ENCODE assay signal across 27 mouse cellular contexts in genomic region chr3:123320341-123320740, GRCm38 (mm10). TPM values are rescaled to one million over a fixed set of nuclear protein-coding genes. Genes with fewer than 3 reads are reported as not detected.
DNase-seq lines count a peak whose midpoint lies in the region; ATAC-seq lines count a peak whose summit lies in the region.
"Had no signal": no experiment of that assay in that cellular context is flagged by ENCODE, and none has a peak within 500 bp of the region (broad histone marks: within the 10 kb centered on the region; RNA-seq: fewer than 3 reads in every experiment).

No protein-coding gene starts in this region.

- ATAC-seq in intestine, embryonic 15.5 days = no peak
- no peak for ATAC-seq in intestine, embryonic 16.5 days
- no peak for ATAC-seq in monocyte, adult 5-6 weeks (replicated peaks; ENCODE audit: insufficient number of reproducible peaks, low FRiP score, low TSS enrichment, poor library complexity, severe bottlenecking)
- ATAC-seq: activated CD4-positive, CD25-positive, alpha-beta regulatory T cell, adult 4 months; forebrain, embryonic 13.5 days; forebrain, embryonic 16.5 days; hindbrain, embryonic 16.5 days; intestine, postnatal 0 days had no signal

- H3K9me3 ChIP-seq in intestine, embryonic 15.5 days = no peaks in the 10 kb centered on the region
- no peaks in the 10 kb centered on the region for H3K9me3 ChIP-seq in intestine, embryonic 16.5 days (ENCODE audit: control insufficient read depth, low read length)
- H3K9me3 ChIP-seq: forebrain, embryonic 10.5 days; forebrain, embryonic 13.5 days; heart, embryonic 12.5 days; heart, embryonic 15.5 days; hindbrain, embryonic 10.5 days; hindbrain, embryonic 13.5 days had no signal

- no peaks in the 10 kb centered on the region for H3K36me3 ChIP-seq in intestine, embryonic 15.5 days
- H3K36me3 ChIP-seq in intestine, embryonic 16.5 days (ENCODE audit: control insufficient read depth, insufficient read depth, low read length) = 0 out of 2 replicates have a peak, but pooled peaks cover 5% of the 10 kb centered on the region
- H3K36me3 ChIP-seq: forebrain, embryonic 10.5 days; hindbrain, embryonic 10.5 days; hindbrain, embryonic 13.5 days had no signal

- no peaks in the 10 kb centered on the region for H3K27me3 ChIP-seq in intestine, embryonic 15.5 days (replicated peaks)
- H3K27me3 ChIP-seq in intestine, embryonic 16.5 days (replicated peaks; ENCODE audit: control insufficient read depth, insufficient read depth, low read length) = no peaks in the 10 kb centered on the region
- H3K27me3 ChIP-seq: CH12.LX; forebrain, embryonic 13.5 days; heart, embryonic 12.5 days; heart, embryonic 15.5 days; hindbrain, embryonic 13.5 days had no signal

- peaks cover 12% of the 10 kb centered on the region; the same call in 1 of the 2 replicates for H3K4me1 ChIP-seq in intestine, embryonic 15.5 days (replicated peaks)
- peaks cover 22% of the 10 kb centered on the region for H3K4me1 ChIP-seq in intestine, embryonic 16.5 days (ENCODE audit: control insufficient read depth, insufficient read depth, low read length)
- H3K4me1 ChIP-seq: forebrain, embryonic 10.5 days; forebrain, embryonic 13.5 days; hindbrain, embryonic 10.5 days; hindbrain, embryonic 13.5 days had no signal

- no peak overlapping the region for H3K4me3 ChIP-seq in intestine, embryonic 15.5 days (replicated peaks)
- no peak overlapping the region for H3K4me3 ChIP-seq in intestine, embryonic 16.5 days (ENCODE audit: low read length)
- H3K4me3 ChIP-seq: forebrain, embryonic 10.5 days; forebrain, embryonic 13.5 days; heart, embryonic 12.5 days; heart, embryonic 15.5 days; hindbrain, embryonic 10.5 days; hindbrain, embryonic 13.5 days had no signal

- H3K27ac ChIP-seq in intestine, embryonic 15.5 days = 0 out of 2 replicates have a peak overlapping the region, but pooled peaks have one; percentile 7
- H3K27ac ChIP-seq in intestine, embryonic 16.5 days (ENCODE audit: low read length) = no peak overlapping the region; the same call in 1 of the 2 replicates
- H3K27ac ChIP-seq: forebrain, embryonic 10.5 days; forebrain, embryonic 13.5 days; heart, embryonic 15.5 days; hindbrain, embryonic 10.5 days; hindbrain, embryonic 13.5 days had no signal

- DNase-seq in ES-CJ7 (ENCODE audit: low read depth, low spot score) (peak; percentile 38), R1 (ENCODE audit: low read depth, low spot score) (peak; percentile 67)
- no peak for DNase-seq in adrenal gland, postnatal 4 days (ENCODE audit: low spot score in 2 of 2)
- DNase-seq: adrenal gland, adult 8-10 months; adrenal gland, postnatal 25 days; B cell, adult 2 months; cerebellum, adult 18-20 months; cerebellum, adult 9-10 months; cerebellum, postnatal 14 days; gastrocnemius, postnatal 10 days; gastrocnemius, postnatal 36 days; heart, postnatal 10 days; heart, postnatal 36 days had no signal

- H3K4me2 ChIP-seq in intestine, embryonic 15.5 days (replicated peaks) = no peak overlapping the region
- no peak overlapping the region for H3K4me2 ChIP-seq in intestine, embryonic 16.5 days (ENCODE audit: low read depth, low read length)
- H3K4me2 ChIP-seq: forebrain, embryonic 13.5 days; heart, embryonic 12.5 days; heart, embryonic 15.5 days; hindbrain, embryonic 13.5 days had no signal

- 80% methylated on average over 9 of the region's 9 CpGs for WGBS in intestine, embryonic 15.5 days
- 80% methylated on average over 9 of the region's 9 CpGs for WGBS in intestine, embryonic 16.5 days

- H3K9ac ChIP-seq in intestine, embryonic 15.5 days = no peak overlapping the region
- no peak overlapping the region for H3K9ac ChIP-seq in intestine, embryonic 16.5 days (ENCODE audit: low read depth, low read length)
- H3K9ac ChIP-seq: forebrain, embryonic 13.5 days; heart, embryonic 12.5 days; heart, embryonic 15.5 days; hindbrain, embryonic 13.5 days had no signal

RNA-seq across cellular contexts. Expression of gene Sec24d, which starts 53.1 kb away (rescaled TPM):
- polyA plus RNA-seq in intestine, embryonic 15.5 days (2015; fragmentation: Nextera tagmentation; extraction: Ambion mirVana) = 87.8 and 95.9 TPM in 2 replicates
- polyA plus RNA-seq in intestine, embryonic 16.5 days (2015; fragmentation: Nextera tagmentation; extraction: Ambion mirVana) = 91.2 and 109 TPM in 2 replicates
- 4.2 to 14.4 TPM (median 7.1 TPM) in 3 replicates for total RNA-seq in monocyte, adult 5-6 weeks (2017)
- 10 to 100 TPM; 95.2 to 97.8 TPM for total RNA-seq in adrenal gland, postnatal 4 days (2021)

Comparison
In these comparisons a context has a peak if more than half of its experiments do, and no peak if none do; other contexts are left out.
1. DNase-seq: peak in ES-CJ7 (single experiment) and R1 (single experiment); none in adrenal gland, postnatal 4 days (0 of 2).